10 mouse cellular contexts compared by ENCODE assay signal in the genomic region with DNA sequence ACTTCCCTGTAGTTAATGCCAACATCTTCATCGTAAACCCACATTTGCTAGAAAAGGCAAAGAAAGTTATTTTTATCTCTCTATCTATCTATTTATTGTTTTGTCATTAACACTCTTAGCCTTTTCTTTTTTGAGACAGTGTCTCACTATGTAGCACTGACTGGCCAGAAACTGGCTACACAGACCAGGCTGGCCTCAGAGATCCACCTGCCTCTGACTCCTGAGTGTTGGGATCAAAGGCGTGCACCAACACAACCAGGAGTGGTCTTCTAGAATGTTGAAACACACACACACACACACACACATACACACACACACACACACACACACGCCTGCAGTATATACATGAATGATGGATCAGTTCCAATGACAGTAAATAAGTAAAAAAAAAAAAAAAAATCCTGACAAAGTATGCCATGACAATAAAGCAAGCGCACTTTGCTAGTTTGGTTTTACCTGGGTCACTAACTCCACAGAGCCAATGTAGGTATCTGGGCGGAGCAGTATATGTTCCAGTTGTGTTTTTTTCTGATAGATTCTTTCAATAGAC. TPM values are rescaled to one million over a fixed set of nuclear protein-coding genes. Genes with fewer than 3 reads are reported as not detected.
DNase-seq lines count a peak whose midpoint lies in the region; ATAC-seq and TF ChIP-seq lines count a peak whose summit lies in the region.
"Had no signal": no experiment of that assay in that cellular context is flagged by ENCODE, and none has a peak within 500 bp of the region (broad histone marks: within the 10 kb centered on the region; RNA-seq: fewer than 3 reads in every experiment).

No protein-coding gene starts in this region.

- H3K36me3 ChIP-seq in midbrain, embryonic 11.5 days (ENCODE audit: control insufficient read depth, insufficient read depth, low read length) = peaks cover 31% of the 10 kb centered on the region
- H3K36me3 ChIP-seq in midbrain, postnatal 0 days (ENCODE audit: insufficient read depth, low read length) = no peaks in the 10 kb centered on the region
- H3K36me3 ChIP-seq in forebrain, embryonic 13.5 days (ENCODE audit: poor library complexity, severe bottlenecking) = peaks cover 37% of the 10 kb centered on the region
- H3K36me3 ChIP-seq in limb, embryonic 13.5 days = peaks cover 37% of the 10 kb centered on the region
- peaks cover 3% of the 10 kb centered on the region; the same call in 1 of the 2 replicates for H3K36me3 ChIP-seq in stomach, embryonic 16.5 days (ENCODE audit: control insufficient read depth, insufficient read depth, low read length)

- H3K27me3 ChIP-seq in midbrain, embryonic 11.5 days (ENCODE audit: control insufficient read depth, insufficient read depth, low read length) = no peaks in the 10 kb centered on the region
- H3K27me3 ChIP-seq in midbrain, postnatal 0 days (ENCODE audit: insufficient read depth, low read length) = no peaks in the 10 kb centered on the region
- no peaks in the 10 kb centered on the region for H3K27me3 ChIP-seq in forebrain, embryonic 13.5 days
- H3K27me3 ChIP-seq in limb, embryonic 13.5 days = no peaks in the 10 kb centered on the region
- H3K27me3 ChIP-seq in stomach, embryonic 16.5 days (ENCODE audit: control insufficient read depth, insufficient read depth, low read length) = no peaks in the 10 kb centered on the region

- WGBS in midbrain, embryonic 11.5 days = 84% methylated on average over 5 of the region's 5 CpGs
- WGBS in midbrain, postnatal 0 days = 80% methylated on average over 5 of the region's 5 CpGs
- WGBS in forebrain, embryonic 13.5 days = 80% methylated on average over 5 of the region's 5 CpGs
- WGBS in limb, embryonic 13.5 days = 86% methylated on average over 5 of the region's 5 CpGs
- WGBS in stomach, embryonic 16.5 days = 62% methylated on average over 5 of the region's 5 CpGs

- H3K9me3 ChIP-seq in midbrain, embryonic 11.5 days (ENCODE audit: control insufficient read depth, low read length) = no peaks in the 10 kb centered on the region
- no peaks in the 10 kb centered on the region for H3K9me3 ChIP-seq in midbrain, postnatal 0 days (ENCODE audit: low read length)
- H3K9me3 ChIP-seq in forebrain, embryonic 13.5 days (replicated peaks) = no peaks in the 10 kb centered on the region
- no peaks in the 10 kb centered on the region for H3K9me3 ChIP-seq in limb, embryonic 13.5 days
- no peaks in the 10 kb centered on the region for H3K9me3 ChIP-seq in stomach, embryonic 16.5 days (replicated peaks; ENCODE audit: control insufficient read depth, low read length)

- peak overlapping the region; percentile 59 for H3K4me2 ChIP-seq in midbrain, embryonic 11.5 days
- H3K4me2 ChIP-seq in midbrain, postnatal 0 days (ENCODE audit: low read depth, low read length, poor library complexity, severe bottlenecking) = no peak overlapping the region
- peak overlapping the region; percentile 69 for H3K4me2 ChIP-seq in forebrain, embryonic 13.5 days
- H3K4me2 ChIP-seq in limb, embryonic 13.5 days (replicated peaks) = peak overlapping the region; percentile 79
- peak overlapping the region; percentile 53 for H3K4me2 ChIP-seq in stomach, embryonic 16.5 days (ENCODE audit: low read depth, low read length)

- TF ChIP-seq CTCF in midbrain, postnatal 0 days (IDR thresholded peaks at IDR 0.05) = no peak

- DNase-seq in midbrain, embryonic 11.5 days (ENCODE audit: low spot score, missing footprints) = no peak
- DNase-seq in midbrain, postnatal 0 days (ENCODE audit: low spot score) = no peak
- no peak for DNase-seq in layer of hippocampus, postnatal 14 days (ENCODE audit: low spot score in 2 of 2)
- no peak for DNase-seq in embryo, embryonic 10 days (ENCODE audit: low spot score)
- DNase-seq: kidney, adult 8-10 months had no signal

- peak overlapping the region; percentile 88 for H3K9ac ChIP-seq in midbrain, embryonic 11.5 days (ENCODE audit: low read length)
- H3K9ac ChIP-seq in midbrain, postnatal 0 days (replicated peaks; ENCODE audit: low read length, poor library complexity, severe bottlenecking) = no peak overlapping the region
- peak overlapping the region; percentile 82 for H3K9ac ChIP-seq in forebrain, embryonic 13.5 days
- peak overlapping the region; percentile 88 for H3K9ac ChIP-seq in limb, embryonic 13.5 days
- H3K9ac ChIP-seq in stomach, embryonic 16.5 days (ENCODE audit: low read length) = 0 out of 2 replicates have a peak overlapping the region, but pooled peaks have one; percentile 38

- ATAC-seq in midbrain, embryonic 11.5 days (ENCODE audit: low FRiP score) = no peak
- ATAC-seq in midbrain, postnatal 0 days (ENCODE audit: low FRiP score) = no peak
- no peak for ATAC-seq in forebrain, embryonic 13.5 days
- no peak for ATAC-seq in limb, embryonic 13.5 days (ENCODE audit: low FRiP score, low read depth)
- ATAC-seq in stomach, embryonic 16.5 days (ENCODE audit: insufficient read depth, low FRiP score) = no peak
- ATAC-seq: activated CD4-positive, CD25-positive, alpha-beta regulatory T cell, adult 4 months had no signal

- peaks cover 10% of the 10 kb centered on the region for H3K4me1 ChIP-seq in midbrain, embryonic 11.5 days (ENCODE audit: control insufficient read depth, insufficient read depth, low read length)
- H3K4me1 ChIP-seq in midbrain, postnatal 0 days (ENCODE audit: insufficient read depth, low read length) = peaks cover 5% of the 10 kb centered on the region
- H3K4me1 ChIP-seq in forebrain, embryonic 13.5 days = peaks cover 29% of the 10 kb centered on the region
- H3K4me1 ChIP-seq in limb, embryonic 13.5 days = peaks cover 29% of the 10 kb centered on the region
- H3K4me1 ChIP-seq in stomach, embryonic 16.5 days (ENCODE audit: control insufficient read depth, insufficient read depth, low read length) = 0 out of 2 replicates have a peak, but pooled peaks cover 6% of the 10 kb centered on the region

- no peak overlapping the region for H3K27ac ChIP-seq in midbrain, embryonic 11.5 days (ENCODE audit: low read depth, low read length)
- no peak overlapping the region for H3K27ac ChIP-seq in midbrain, postnatal 0 days (ENCODE audit: low read depth, low read length)
- H3K27ac ChIP-seq in forebrain, embryonic 13.5 days = no peak overlapping the region
- no peak overlapping the region for H3K27ac ChIP-seq in limb, embryonic 13.5 days
- H3K27ac ChIP-seq in stomach, embryonic 16.5 days (ENCODE audit: low read length) = no peak overlapping the region

- peak overlapping the region; percentile 76 for H3K4me3 ChIP-seq in midbrain, embryonic 11.5 days (ENCODE audit: low read depth, low read length)
- H3K4me3 ChIP-seq in midbrain, postnatal 0 days (ENCODE audit: low read depth, low read length) = no peak overlapping the region
- peak overlapping the region; percentile 76 for H3K4me3 ChIP-seq in forebrain, embryonic 13.5 days
- H3K4me3 ChIP-seq in limb, embryonic 13.5 days = peak overlapping the region; percentile 80
- peak overlapping the region; percentile 70 for H3K4me3 ChIP-seq in stomach, embryonic 16.5 days (replicated peaks; ENCODE audit: low read length)

RNA-seq across cellular contexts. Expression of a gene that starts 1.5 kb away (rescaled TPM):
- polyA plus RNA-seq in midbrain, embryonic 11.5 days (2014; fragmentation: Nextera tagmentation; extraction: Ambion mirVana) = 431 and 436 TPM in 2 replicates
- total RNA-seq in midbrain, postnatal 0 days (2014; rRNA removed) = 13.9 and 21.1 TPM in 2 replicates
- 7.4 and 10.0 TPM in 2 replicates for polyA plus RNA-seq in midbrain, postnatal 0 days (2015; fragmentation: Nextera tagmentation; extraction: Ambion mirVana)
- polyA plus RNA-seq in forebrain, embryonic 13.5 days (2015; fragmentation: Nextera tagmentation; extraction: Ambion mirVana) = 276 and 284 TPM in 2 replicates
- polyA plus RNA-seq in limb, embryonic 13.5 days (2015; fragmentation: Nextera tagmentation; extraction: Ambion mirVana) = 270 and 275 TPM in 2 replicates
- polyA plus RNA-seq in stomach, embryonic 16.5 days (2015; fragmentation: Nextera tagmentation; extraction: Ambion mirVana) = 186 and 188 TPM in 2 replicates
- 1 to 10 TPM; 8.1 to 9.8 TPM for total RNA-seq in layer of hippocampus, postnatal 14 days (2021)

RNA-seq across cellular contexts. Expression of a gene that starts 18.6 kb away (rescaled TPM):
- polyA plus RNA-seq in midbrain, embryonic 11.5 days (2014; fragmentation: Nextera tagmentation; extraction: Ambion mirVana) = 207 and 209 TPM in 2 replicates
- 78.8 and 96.7 TPM in 2 replicates for total RNA-seq in midbrain, postnatal 0 days (2014; rRNA removed)
- 92.4 and 104 TPM in 2 replicates for polyA plus RNA-seq in midbrain, postnatal 0 days (2015; fragmentation: Nextera tagmentation; extraction: Ambion mirVana)
- 131 TPM in 2 replicates for polyA plus RNA-seq in forebrain, embryonic 13.5 days (2015; fragmentation: Nextera tagmentation; extraction: Ambion mirVana)
- polyA plus RNA-seq in limb, embryonic 13.5 days (2015; fragmentation: Nextera tagmentation; extraction: Ambion mirVana) = 1,212 and 1,268 TPM in 2 replicates
- 411 and 440 TPM in 2 replicates for polyA plus RNA-seq in stomach, embryonic 16.5 days (2015; fragmentation: Nextera tagmentation; extraction: Ambion mirVana)
- total RNA-seq in layer of hippocampus, postnatal 14 days (2021) = 100 to 1,000 TPM in 1 of 2 experiments, 10 to 100 TPM in 1; 93.6 to 121 TPM

RNA-seq across cellular contexts. Expression of a gene that starts 39.6 kb away (rescaled TPM):
- not detected in 2 replicates for polyA plus RNA-seq in midbrain, embryonic 11.5 days (2014; fragmentation: Nextera tagmentation; extraction: Ambion mirVana)
- total RNA-seq in midbrain, postnatal 0 days (2014; rRNA removed) = 3.0 and 5.1 TPM in 2 replicates
- polyA plus RNA-seq in midbrain, postnatal 0 days (2015; fragmentation: Nextera tagmentation; extraction: Ambion mirVana) = 4.5 and 5.1 TPM in 2 replicates
- polyA plus RNA-seq in forebrain, embryonic 13.5 days (2015; fragmentation: Nextera tagmentation; extraction: Ambion mirVana) = 0.21 TPM in 1 of 2 replicates, not detected in the other
- polyA plus RNA-seq in limb, embryonic 13.5 days (2015; fragmentation: Nextera tagmentation; extraction: Ambion mirVana) = 0.41 and 0.78 TPM in 2 replicates
- polyA plus RNA-seq in stomach, embryonic 16.5 days (2015; fragmentation: Nextera tagmentation; extraction: Ambion mirVana) = 0.44 TPM in 1 of 2 replicates, not detected in the other
- 1 to 10 TPM; 2.2 TPM for total RNA-seq in layer of hippocampus, postnatal 14 days (2021)
- total RNA-seq: megakaryocyte progenitor cell, adult 5-6 weeks had no signal

Comparison
In these comparisons a context has a peak if more than half of its experiments do, and no peak if none do; other contexts are left out.
1. RNA of a gene that starts 1.5 kb away (polyA plus RNA-seq): 431 to 436 TPM in midbrain, embryonic 11.5 days, 276 to 284 TPM in forebrain, embryonic 13.5 days, 270 to 275 TPM in limb, embryonic 13.5 days and 186 to 188 TPM in stomach, embryonic 16.5 days; 7.4 to 10.0 TPM in midbrain, postnatal 0 days; every median in the first group is over 10 times any median in the second.